Mouse (Mus musculus): Measurements from ENCODE around the gene Ptgdr2.

GRCm38 (mm10) chr19:10926666-10927065 lies 10.3 kb upstream of the Ptgdr2 start:
- TF ChIP-seq CTCF (IDR thresholded peaks at IDR 0.05; ENCODE audit: borderline replicate concordance, control insufficient read depth, extremely low read depth, insufficient read depth, low read length, poor library complexity): no peak
- TF ChIP-seq POLR2A (IDR thresholded peaks at IDR 0.05; ENCODE audit: control insufficient read depth, extremely low read depth, insufficient read depth, low read length, poor library complexity): no peak
